Mouse (Mus musculus): ENCODE measurements around the gene Cby1. TPM values are rescaled to one million over a fixed set of nuclear protein-coding genes. Genes with fewer than 3 reads are reported as not detected.

The Cby1 gene
- polyA plus RNA-seq, 1 experiment: 32.3 TPM

GRCm38 (mm10) chr15:79641135-79641817 is 17.7 kb upstream of the Cby1 start:
- Histone ChIP-seq H3K27ac (ENCODE audit: insufficient read depth, low read length) (no peak overlapping the region), H3K4me3 (replicated peaks; ENCODE audit: insufficient read depth, low read depth, low read length) (no peak overlapping the region), H3K4me1 (ENCODE audit: control insufficient read depth, insufficient read depth, low read length) (no peaks in the 10 kb centered on the region), H3K27me3 (ENCODE audit: control insufficient read depth, insufficient read depth, low read length) (no peaks in the 10 kb centered on the region)
- WGBS: 71% methylated on average over 12 of the region's 12 CpGs
- no peak for DNase-seq
- TF ChIP-seq POLR2A (IDR thresholded peaks at IDR 0.05; ENCODE audit: borderline replicate concordance, insufficient read depth, low read length): no peak

- WGBS: 82% methylated on average over 2 of the region's 2 CpGs
- H3K27ac ChIP-seq (ENCODE audit: insufficient read depth, low read length): no peak overlapping the region
- no peaks in the 10 kb centered on the region for H3K27me3 ChIP-seq (ENCODE audit: control insufficient read depth, insufficient read depth, low read length)
- no peak for TF ChIP-seq CTCF (IDR thresholded peaks at IDR 0.05; ENCODE audit: borderline replicate concordance, insufficient read depth, low read depth, low read length)
- TF ChIP-seq POLR2A (IDR thresholded peaks at IDR 0.05; ENCODE audit: borderline replicate concordance, insufficient read depth, low read length): no peak
- DNase-seq: no peak
- no peaks in the 10 kb centered on the region for H3K4me1 ChIP-seq (ENCODE audit: control insufficient read depth, insufficient read depth, low read length)
- no peak overlapping the region for H3K4me3 ChIP-seq (replicated peaks; ENCODE audit: insufficient read depth, low read depth, low read length)
Observed at GRCm38 (mm10) chr15:79645483-79645882, 13.5 kb upstream of the Cby1 start.

DNA sequence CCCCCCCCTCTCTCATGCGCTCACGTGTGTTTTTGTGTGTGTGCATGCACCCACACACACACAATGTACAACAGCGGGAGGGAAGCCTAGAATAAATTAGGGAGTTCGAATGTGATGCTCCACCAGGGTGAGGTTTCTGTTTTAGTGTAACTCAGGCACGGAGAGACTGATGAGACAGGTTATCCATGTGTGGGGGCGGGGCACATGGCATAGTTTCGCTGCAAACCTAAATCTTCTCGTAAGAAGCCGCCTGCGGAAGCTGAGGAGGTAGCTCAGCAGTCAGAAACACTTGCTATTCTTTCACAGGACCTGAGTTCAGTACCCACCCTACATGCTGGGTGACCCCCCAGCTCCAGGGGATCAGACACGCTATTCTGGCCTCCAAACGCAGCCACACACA is 10.9 kb upstream of the Cby1 start:
- no peaks in the 10 kb centered on the region for H3K4me1 ChIP-seq (ENCODE audit: control insufficient read depth, insufficient read depth, low read length)
- DNase-seq: no peak

GRCm38 (mm10) chr15:79650569-79650968 is 8.4 kb upstream of the Cby1 start:
- Histone ChIP-seq H3K4me3 (replicated peaks; ENCODE audit: insufficient read depth, low read depth, low read length) (no peak overlapping the region), H3K27me3 (ENCODE audit: control insufficient read depth, insufficient read depth, low read length) (no peaks in the 10 kb centered on the region), H3K27ac (ENCODE audit: insufficient read depth, low read length) (no peak overlapping the region), H3K4me1 (ENCODE audit: control insufficient read depth, insufficient read depth, low read length) (no peaks in the 10 kb centered on the region)
- no peak for DNase-seq
- peak; percentile 52; the same call in 1 of the 2 replicates for TF ChIP-seq CTCF (IDR thresholded peaks at IDR 0.05; ENCODE audit: borderline replicate concordance, insufficient read depth, low read depth, low read length)
- no peak for TF ChIP-seq POLR2A (IDR thresholded peaks at IDR 0.05; ENCODE audit: borderline replicate concordance, insufficient read depth, low read length)

More for the DNA sequence above, 10.9 kb upstream of the Cby1 start:
- Histone ChIP-seq H3K27me3 (ENCODE audit: control insufficient read depth, insufficient read depth, low read length) (no peaks in the 10 kb centered on the region), H3K4me3 (replicated peaks; ENCODE audit: insufficient read depth, low read depth, low read length) (no peak overlapping the region), H3K27ac (ENCODE audit: insufficient read depth, low read length) (no peak overlapping the region)
- TF ChIP-seq CTCF (IDR thresholded peaks at IDR 0.05; ENCODE audit: borderline replicate concordance, insufficient read depth, low read depth, low read length): no peak
- no peak for TF ChIP-seq POLR2A (IDR thresholded peaks at IDR 0.05; ENCODE audit: borderline replicate concordance, insufficient read depth, low read length)
- 89% methylated on average over 12 of the region's 12 CpGs for WGBS

DNA sequence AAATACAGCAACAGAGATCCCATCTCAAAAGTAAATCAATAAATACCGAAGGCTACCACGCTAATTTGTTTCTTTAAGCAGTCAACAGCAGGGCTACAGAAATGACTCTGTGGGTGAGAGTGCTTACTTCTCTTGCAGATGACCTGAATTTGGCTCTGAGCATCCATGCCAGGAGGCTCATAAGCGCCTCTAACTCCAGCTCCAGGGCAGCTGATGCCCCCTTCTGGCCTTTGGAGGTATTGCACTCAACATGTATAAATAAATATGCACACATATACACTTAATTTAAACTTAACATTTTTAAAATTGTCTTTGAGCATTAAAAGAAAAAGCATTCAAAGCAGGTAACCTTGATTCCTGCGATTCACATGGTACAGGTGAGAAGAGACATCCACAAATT is 7.5 kb upstream of the Cby1 start:
- H3K27ac ChIP-seq (ENCODE audit: insufficient read depth, low read length): no peak overlapping the region
- no peaks in the 10 kb centered on the region for H3K4me1 ChIP-seq (ENCODE audit: control insufficient read depth, insufficient read depth, low read length)
- peak; percentile 28; the same call in 1 of the 2 replicates for TF ChIP-seq CTCF (IDR thresholded peaks at IDR 0.05; ENCODE audit: borderline replicate concordance, insufficient read depth, low read depth, low read length)
- TF ChIP-seq POLR2A (IDR thresholded peaks at IDR 0.05; ENCODE audit: borderline replicate concordance, insufficient read depth, low read length): no peak
- no peak overlapping the region for H3K4me3 ChIP-seq (replicated peaks; ENCODE audit: insufficient read depth, low read depth, low read length)
- H3K27me3 ChIP-seq (ENCODE audit: control insufficient read depth, insufficient read depth, low read length): no peaks in the 10 kb centered on the region
- WGBS: 79% methylated on average over 4 of the region's 4 CpGs
- no peak for DNase-seq

DNA sequence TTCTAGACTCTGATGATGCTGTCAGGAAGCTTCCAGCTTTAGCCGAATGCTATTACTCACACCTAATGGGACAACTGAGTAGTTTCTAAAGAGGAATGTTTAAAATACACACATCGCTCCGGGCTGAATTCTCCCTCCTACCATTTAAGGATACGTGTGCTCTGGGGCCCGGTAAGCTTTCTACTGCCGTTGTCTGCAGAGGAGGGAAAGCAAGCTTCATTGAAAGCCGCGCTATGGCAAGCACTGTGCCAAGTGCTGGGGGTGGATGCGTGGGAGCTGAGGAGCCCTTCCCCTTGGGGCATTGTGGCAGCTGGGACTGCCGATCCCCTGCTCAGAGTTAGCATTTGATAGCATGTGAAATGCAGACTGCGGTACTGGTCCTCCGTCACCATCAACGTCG is 2.5 kb upstream of the Cby1 start:
- Histone ChIP-seq H3K27me3 (ENCODE audit: control insufficient read depth, insufficient read depth, low read length) (no peaks in the 10 kb centered on the region), H3K4me3 (replicated peaks; ENCODE audit: insufficient read depth, low read depth, low read length) (no peak overlapping the region), H3K4me1 (ENCODE audit: control insufficient read depth, insufficient read depth, low read length) (no peaks in the 10 kb centered on the region), H3K27ac (ENCODE audit: insufficient read depth, low read length) (no peak overlapping the region)
- TF ChIP-seq POLR2A (IDR thresholded peaks at IDR 0.05; ENCODE audit: borderline replicate concordance, insufficient read depth, low read length) (no peak), CTCF (IDR thresholded peaks at IDR 0.05; ENCODE audit: borderline replicate concordance, insufficient read depth, low read depth, low read length) (no peak)
- DNase-seq: no peak
- 81% methylated on average over 14 of the region's 14 CpGs for WGBS

- H3K4me3 ChIP-seq (replicated peaks; ENCODE audit: insufficient read depth, low read depth, low read length): peak overlapping the region; percentile 87
- peak overlapping the region; percentile 95 for H3K27ac ChIP-seq (ENCODE audit: insufficient read depth, low read length)
- no peaks in the 10 kb centered on the region for H3K27me3 ChIP-seq (ENCODE audit: control insufficient read depth, insufficient read depth, low read length)
- DNase-seq: peak; percentile 84 to 90
- TF ChIP-seq POLR2A (IDR thresholded peaks at IDR 0.05; ENCODE audit: borderline replicate concordance, insufficient read depth, low read length) (no peak), CTCF (IDR thresholded peaks at IDR 0.05; ENCODE audit: borderline replicate concordance, insufficient read depth, low read depth, low read length) (peak; percentile 57; the same call in 1 of the 2 replicates)
- H3K4me1 ChIP-seq (ENCODE audit: control insufficient read depth, insufficient read depth, low read length): no peaks in the 10 kb centered on the region
- 2% methylated on average over 16 of the region's 16 CpGs for WGBS
Observed at GRCm38 (mm10) chr15:79657837-79658530, 1.0 kb upstream of the Cby1 start.

GRCm38 (mm10) chr15:79661852-79662251 is 2.9 kb downstream of the Cby1 start:
- no peaks in the 10 kb centered on the region for H3K4me1 ChIP-seq (ENCODE audit: control insufficient read depth, insufficient read depth, low read length)
- TF ChIP-seq POLR2A (IDR thresholded peaks at IDR 0.05; ENCODE audit: borderline replicate concordance, insufficient read depth, low read length) (no peak), CTCF (IDR thresholded peaks at IDR 0.05; ENCODE audit: borderline replicate concordance, insufficient read depth, low read depth, low read length) (peak; percentile 43; the same call in 1 of the 2 replicates)
- H3K27ac ChIP-seq (ENCODE audit: insufficient read depth, low read length): no peak overlapping the region
- H3K27me3 ChIP-seq (ENCODE audit: control insufficient read depth, insufficient read depth, low read length): no peaks in the 10 kb centered on the region
- WGBS: 75% methylated on average over 4 of the region's 4 CpGs
- no peak for DNase-seq
- no peak overlapping the region for H3K4me3 ChIP-seq (replicated peaks; ENCODE audit: insufficient read depth, low read depth, low read length)
